Mouse (Mus musculus): ENCODE results near the gene Sirpa. TPM values are rescaled to one million over a fixed set of nuclear protein-coding genes. Genes with fewer than 3 reads are reported as not detected.

Sirpa gene
- total and polyA plus RNA-seq, 3 experiments: 20.4 to 30.6 (median 27.1) TPM

DNA sequence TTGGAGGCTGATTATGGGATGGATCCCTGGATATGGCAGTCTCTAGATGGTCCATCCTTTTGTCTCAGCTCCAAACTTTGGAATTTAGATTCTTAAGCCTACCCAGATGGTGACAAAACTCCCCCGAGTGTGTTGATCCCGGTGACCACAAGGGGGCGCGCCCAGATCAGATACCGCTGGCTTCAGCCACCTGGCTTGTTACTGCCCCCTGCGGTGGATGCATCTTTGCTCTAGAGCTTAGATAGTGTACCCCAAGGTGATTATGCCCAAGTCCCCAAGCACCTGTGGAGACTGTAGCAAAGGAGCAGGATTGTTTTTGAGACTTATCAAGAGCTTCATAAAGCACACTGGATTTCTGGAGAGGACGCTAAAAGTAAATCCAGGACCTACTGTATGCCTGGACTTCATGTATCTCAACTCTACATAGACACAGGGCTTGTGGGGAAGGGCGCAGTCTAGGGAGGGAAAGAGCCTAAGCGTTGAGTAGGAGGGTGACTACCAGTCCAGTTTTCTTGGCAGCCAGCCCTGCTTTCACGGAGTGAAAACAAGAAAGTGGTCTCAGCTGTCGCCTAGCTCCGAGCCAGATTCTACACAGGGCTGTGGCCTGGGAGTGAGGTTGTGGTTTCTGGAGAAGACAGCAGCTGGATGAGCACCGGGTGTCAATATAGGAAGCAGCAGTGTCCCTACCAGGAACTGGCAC, 82.5 kb downstream of the Sirpa start:
- Histone ChIP-seq H3K4me3 (replicated peaks in 1 of 3; ENCODE audit: low read depth in 2 of 3, low read length in 2 of 3, poor library complexity in 1 of 3) (no peak overlapping the region), H3K27ac (ENCODE audit: insufficient read depth, low read depth) (no peak overlapping the region), H3K79me2 (replicated peaks; ENCODE audit: control insufficient read depth, extremely low read depth, insufficient read depth, poor library complexity, severe bottlenecking) (no peaks in the 10 kb centered on the region), H3K9me3 (replicated peaks; ENCODE audit: low read length) (peaks cover 2% of the 10 kb centered on the region), H3K36me3 (replicated peaks in 1 of 2; ENCODE audit: control insufficient read depth in 1 of 2, insufficient read depth in 1 of 2, low read length in 1 of 2) (no peaks in the 10 kb centered on the region), H3K9ac (ENCODE audit: insufficient read depth, low read depth) (no peak overlapping the region), H3K27me3 (replicated peaks) (peaks cover 38% of the 10 kb centered on the region), H3K4me1 (ENCODE audit: control insufficient read depth in 1 of 2, insufficient read depth in 2 of 2) (peaks cover 0 to 7% of the 10 kb centered on the region in 2 experiments; a peak in 2 of 4 replicates), H3K4me2 (ENCODE audit: insufficient read depth, low read depth, poor library complexity, severe bottlenecking) (no peak overlapping the region)
- in situ Hi-C loops (cut with MboI; ENCODE audit: low pct_ligation_motif_present, low pct_unique_long_range_greater_than_20kb, low sequenced_read_pairs) (loop anchor here (5.0 to 25.0 kb wide), 3 partner anchors 170 to 537 kb away; no protein-coding TSS in a partner anchor), dilution Hi-C loops (cut with MboI; ENCODE audit: extremely low pct_ligation_motif_present, extremely low pct_unique_long_range_greater_than_20kb, low sequenced_read_pairs) (no loop called here)
- peak; percentile 81 for DNase-seq (ENCODE audit: extremely low read depth)
- TF ChIP-seq SMC3 (IDR thresholded peaks at IDR 0.05; ENCODE audit: low read depth, low read length) (peak; percentile 95), BHLHE40 (IDR thresholded peaks at IDR 0.05; ENCODE audit: low read depth, low read length) (no peak), EP300 (IDR thresholded peaks at IDR 0.05; ENCODE audit: low read length) (no peak), SIN3A (IDR thresholded peaks at IDR 0.05; ENCODE audit: low read length) (no peak), TCF12 (IDR thresholded peaks at IDR 0.05; ENCODE audit: low read depth, low read length) (peak; percentile 24; the same call in 1 of the 2 replicates), CTCF (conservative IDR thresholded peaks at IDR 0.05 in 1 of 2, IDR thresholded peaks at IDR 0.05 in 1 of 2; ENCODE audit: low read depth in 2 of 2, low read length in 2 of 2) (peak; percentile 30 to 99; a peak in 3 of 4 replicates), HCFC1 (IDR thresholded peaks at IDR 0.05; ENCODE audit: low read depth, low read length) (no peak), KAT2A (IDR thresholded peaks at IDR 0.05; ENCODE audit: insufficient replicate concordance, low read length) (no peak), ELF1 (IDR thresholded peaks at IDR 0.05; ENCODE audit: low read depth, low read length) (no peak), ZKSCAN1 (IDR thresholded peaks at IDR 0.05; ENCODE audit: borderline replicate concordance, low read depth, low read length) (no peak), ZC3H11A (IDR thresholded peaks at IDR 0.05; ENCODE audit: low read depth, low read length) (peak; percentile 84), RAD21 (IDR thresholded peaks at IDR 0.05; ENCODE audit: low read depth, low read length) (peak; percentile 94), NELFE (IDR thresholded peaks at IDR 0.05; ENCODE audit: low read depth, low read length) (peak; percentile 86; the same call in 1 of the 2 replicates), NRF1 (IDR thresholded peaks at IDR 0.05; ENCODE audit: low read depth, low read length) (no peak)

DNA sequence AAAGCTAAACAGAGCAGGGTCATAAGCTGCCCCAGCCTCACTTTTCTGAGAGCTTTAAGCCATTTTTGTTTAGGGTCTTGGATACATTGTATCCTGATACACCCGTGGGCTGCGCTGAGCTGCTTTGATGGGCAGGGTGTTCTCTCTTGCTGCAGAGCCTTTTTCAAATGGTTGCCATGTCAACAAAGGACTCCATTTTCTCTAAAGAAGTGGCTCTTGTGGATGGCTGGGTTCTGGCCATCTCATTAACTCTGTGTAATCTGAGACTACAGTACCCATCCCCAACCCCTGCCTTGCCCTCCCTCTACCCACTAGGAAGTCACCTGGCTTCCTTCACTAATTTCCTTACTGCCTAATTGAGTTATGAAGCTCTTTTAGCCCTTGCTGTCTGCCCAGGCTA, 85.0 kb downstream of the Sirpa start:
- Histone ChIP-seq H3K27me3 (replicated peaks) (peaks cover 43% of the 10 kb centered on the region), H3K79me2 (replicated peaks; ENCODE audit: control insufficient read depth, extremely low read depth, insufficient read depth, poor library complexity, severe bottlenecking) (no peaks in the 10 kb centered on the region), H3K4me3 (replicated peaks in 1 of 3; ENCODE audit: low read depth in 2 of 3, low read length in 2 of 3, poor library complexity in 1 of 3) (no peak overlapping the region), H3K4me2 (ENCODE audit: insufficient read depth, low read depth, poor library complexity, severe bottlenecking) (no peak overlapping the region), H3K9me3 (replicated peaks; ENCODE audit: low read length) (no peaks in the 10 kb centered on the region), H3K9ac (ENCODE audit: insufficient read depth, low read depth) (no peak overlapping the region), H3K4me1 (ENCODE audit: control insufficient read depth in 1 of 2, insufficient read depth in 2 of 2) (peaks cover 0 to 7% of the 10 kb centered on the region in 2 experiments; a peak in 2 of 4 replicates), H3K36me3 (replicated peaks in 1 of 2; ENCODE audit: control insufficient read depth in 1 of 2, insufficient read depth in 1 of 2, low read length in 1 of 2) (no peaks in the 10 kb centered on the region), H3K27ac (ENCODE audit: insufficient read depth, low read depth) (no peak overlapping the region)
- in situ Hi-C loops (cut with MboI; ENCODE audit: low pct_ligation_motif_present, low pct_unique_long_range_greater_than_20kb, low sequenced_read_pairs) (loop anchor here (5.0 to 25.0 kb wide), 3 partner anchors 167 to 535 kb away; no protein-coding TSS in a partner anchor), dilution Hi-C loops (cut with MboI; ENCODE audit: extremely low pct_ligation_motif_present, extremely low pct_unique_long_range_greater_than_20kb, low sequenced_read_pairs) (no loop called here)
- TF ChIP-seq TBP (conservative IDR thresholded peaks at IDR 0.05; ENCODE audit: low read depth, low read length) (no peak), E2F4 (IDR thresholded peaks at IDR 0.05; ENCODE audit: insufficient replicate concordance, low read depth, low read length) (no peak), MAX (IDR thresholded peaks at IDR 0.05; ENCODE audit: low read length) (no peak), USF1 (IDR thresholded peaks at IDR 0.05; ENCODE audit: low read depth, low read length) (no peak), MAZ (IDR thresholded peaks at IDR 0.05; ENCODE audit: low read depth, low read length) (no peak), SMC3 (IDR thresholded peaks at IDR 0.05; ENCODE audit: low read depth, low read length) (no peak), JUN (IDR thresholded peaks at IDR 0.05; ENCODE audit: insufficient read depth, low read depth, low read length) (no peak), ELF1 (IDR thresholded peaks at IDR 0.05; ENCODE audit: low read depth, low read length) (no peak), HCFC1 (IDR thresholded peaks at IDR 0.05; ENCODE audit: low read depth, low read length) (no peak)
- DNase-seq (ENCODE audit: extremely low read depth): no peak
